Mouse (Mus musculus): ENCODE measurements at regions not wholly inside any gene's neighbourhood (a gene's known extent, or its start where the extent isn't known, plus 50 kb on each side); places are given as distances from the start of the nearest gene placed in this dataset.

DNA sequence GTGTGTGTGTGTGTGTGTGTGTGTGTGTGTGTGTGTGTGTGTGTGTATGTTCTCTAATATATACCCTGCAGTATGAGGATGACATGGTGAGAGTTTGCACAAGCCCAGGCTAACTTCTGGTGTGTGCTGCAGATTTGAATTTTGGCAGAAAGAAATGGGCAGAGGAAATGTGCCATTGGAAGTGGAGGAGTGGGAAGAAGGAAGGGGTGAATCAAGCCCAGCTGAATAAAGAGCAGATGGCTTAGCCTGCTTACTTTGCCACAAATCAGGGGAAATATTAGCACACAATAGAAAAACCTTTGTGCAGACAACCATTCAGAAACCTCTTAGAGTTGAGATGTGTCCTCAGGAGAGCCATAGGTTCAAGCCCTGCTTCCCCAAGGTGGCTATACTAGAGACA is 228.1 kb upstream of the Rgma start:
- H3K27ac ChIP-seq (ENCODE audit: low read depth, low read length): no peak overlapping the region
- no peaks in the 10 kb centered on the region for H3K36me3 ChIP-seq (ENCODE audit: control insufficient read depth, insufficient read depth, low read length)
- no peak overlapping the region for H3K4me3 ChIP-seq (ENCODE audit: low read depth, low read length)
- ATAC-seq (replicated peaks; ENCODE audit: insufficient number of reproducible peaks, low FRiP score, low TSS enrichment): no peak
- no peaks in the 10 kb centered on the region for H3K4me1 ChIP-seq (ENCODE audit: control insufficient read depth, insufficient read depth, low read length)
- no peaks in the 10 kb centered on the region for H3K9me3 ChIP-seq (replicated peaks; ENCODE audit: control insufficient read depth, low read length)
- peaks cover 5% of the 10 kb centered on the region; the same call in 1 of the 2 replicates for H3K27me3 ChIP-seq (ENCODE audit: control insufficient read depth, insufficient read depth, low read length)
- H3K9ac ChIP-seq (ENCODE audit: low read depth, low read length): no peak overlapping the region
- H3K4me2 ChIP-seq: no peak overlapping the region

DNA sequence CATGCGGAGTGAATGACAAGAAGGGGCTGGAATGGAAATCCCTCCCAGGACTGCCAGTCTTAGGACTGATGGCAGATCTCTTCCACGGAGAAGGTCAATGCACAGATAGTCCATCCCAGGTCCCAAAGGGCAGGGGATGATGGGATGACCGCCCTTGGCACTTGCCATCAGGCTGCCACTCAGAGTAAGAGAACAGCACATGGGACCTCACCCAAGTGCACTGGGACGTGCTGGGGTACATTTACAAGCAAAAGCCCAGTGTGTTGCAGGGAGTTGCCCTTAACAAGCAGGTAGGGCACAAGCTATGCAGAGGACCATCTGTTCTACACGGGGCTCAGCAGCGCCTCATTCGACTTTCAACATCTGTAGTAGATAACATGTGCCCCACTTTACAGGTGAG is 224.9 kb upstream of the Rgma start:
- H3K9me3 ChIP-seq (replicated peaks; ENCODE audit: control insufficient read depth, low read length): no peaks in the 10 kb centered on the region
- no peak overlapping the region for H3K4me2 ChIP-seq
- no peaks in the 10 kb centered on the region for H3K4me1 ChIP-seq (ENCODE audit: control insufficient read depth, insufficient read depth, low read length)
- no peaks in the 10 kb centered on the region for H3K36me3 ChIP-seq (ENCODE audit: control insufficient read depth, insufficient read depth, low read length)
- 0 out of 2 replicates have a peak, but pooled peaks cover 5% of the 10 kb centered on the region for H3K27me3 ChIP-seq (ENCODE audit: control insufficient read depth, insufficient read depth, low read length)
- H3K27ac ChIP-seq (ENCODE audit: low read depth, low read length): no peak overlapping the region
- H3K4me3 ChIP-seq (ENCODE audit: low read depth, low read length): no peak overlapping the region
- no peak for ATAC-seq (replicated peaks; ENCODE audit: insufficient number of reproducible peaks, low FRiP score, low TSS enrichment)
- H3K9ac ChIP-seq (ENCODE audit: low read depth, low read length): no peak overlapping the region
- 65% methylated on average over 7 of the region's 7 CpGs for WGBS (ENCODE audit: insufficient replicate concordance)

DNA sequence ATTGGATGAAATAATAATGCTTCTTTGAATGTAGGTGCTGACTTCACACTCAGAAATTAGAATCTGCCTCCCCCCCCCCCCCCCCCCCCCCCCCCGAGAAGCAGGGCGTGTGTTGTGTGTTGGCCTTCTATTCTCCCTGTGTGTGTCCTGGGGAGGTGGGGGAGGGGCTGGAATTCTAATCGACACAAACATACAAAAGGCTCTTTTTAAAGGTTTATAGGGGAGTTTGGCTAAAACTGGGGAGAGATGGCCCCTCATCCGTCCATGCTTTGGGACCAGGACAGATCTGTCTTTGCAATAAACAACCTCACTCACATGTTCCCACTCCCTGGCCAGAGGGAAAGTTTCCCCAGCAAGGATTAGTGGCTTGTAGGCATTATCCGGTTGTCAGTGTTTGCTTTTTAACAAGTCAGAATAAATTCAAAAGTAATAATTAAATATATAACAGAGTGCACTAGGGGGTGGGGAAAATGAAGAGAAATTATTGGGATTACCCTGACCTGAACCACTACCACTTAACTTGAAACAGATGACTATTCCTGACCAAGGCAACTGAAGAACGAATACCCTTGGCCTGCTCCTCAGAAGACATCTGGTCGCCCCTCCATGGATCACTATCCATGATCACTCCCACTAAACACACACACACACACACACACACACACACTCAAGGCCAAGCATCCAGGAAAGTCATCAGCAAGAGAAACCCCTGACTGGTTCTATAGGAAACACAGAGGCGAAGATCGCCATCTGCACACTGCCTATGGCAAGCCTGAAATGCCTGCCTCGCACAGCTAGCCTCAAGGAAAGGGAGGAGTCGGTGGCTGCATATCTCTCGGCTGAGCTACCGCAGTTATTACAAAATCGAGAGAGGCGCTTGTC is 223.5 kb upstream of the Rgma start:
- Histone ChIP-seq H3K9ac (ENCODE audit: low read depth, low read length) (no peak overlapping the region), H3K4me1 (ENCODE audit: control insufficient read depth, insufficient read depth, low read length) (no peaks in the 10 kb centered on the region), H3K27ac (ENCODE audit: low read depth, low read length) (no peak overlapping the region), H3K36me3 (ENCODE audit: control insufficient read depth, insufficient read depth, low read length) (no peaks in the 10 kb centered on the region), H3K4me2 (no peak overlapping the region), H3K27me3 (ENCODE audit: control insufficient read depth, insufficient read depth, low read length) (0 out of 2 replicates have a peak, but pooled peaks cover 5% of the 10 kb centered on the region), H3K9me3 (replicated peaks; ENCODE audit: control insufficient read depth, low read length) (no peaks in the 10 kb centered on the region), H3K4me3 (ENCODE audit: low read depth, low read length) (no peak overlapping the region)
- no peak for ATAC-seq (replicated peaks; ENCODE audit: insufficient number of reproducible peaks, low FRiP score, low TSS enrichment)
- WGBS (ENCODE audit: insufficient replicate concordance): 62% methylated on average over 14 of the region's 15 CpGs

DNA sequence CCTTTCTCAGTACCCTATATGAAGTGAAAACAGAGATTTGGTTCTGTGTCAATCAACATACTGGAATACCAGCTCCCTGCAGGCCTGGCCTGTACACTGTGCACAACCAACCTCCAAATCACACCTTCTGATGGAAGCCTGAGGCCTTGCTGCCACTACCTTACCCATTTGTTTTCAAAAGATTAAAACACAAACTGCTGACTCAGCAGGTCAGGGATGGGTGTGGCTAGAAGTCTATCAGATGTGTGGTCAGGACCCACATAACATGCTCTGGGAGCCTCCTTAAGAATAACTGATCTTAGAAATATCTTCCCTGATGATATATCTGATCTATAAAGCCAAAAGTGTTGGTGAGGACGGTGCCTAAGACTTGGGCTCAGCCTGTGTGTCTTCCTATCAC is 221.6 kb upstream of the Rgma start:
- 79% methylated on average over 1 of the region's 1 CpGs for WGBS (ENCODE audit: insufficient replicate concordance)
- no peaks in the 10 kb centered on the region for H3K36me3 ChIP-seq (ENCODE audit: control insufficient read depth, insufficient read depth, low read length)
- H3K9ac ChIP-seq (ENCODE audit: low read depth, low read length): no peak overlapping the region
- no peak overlapping the region for H3K4me2 ChIP-seq
- no peak overlapping the region for H3K27ac ChIP-seq (ENCODE audit: low read depth, low read length)
- no peaks in the 10 kb centered on the region for H3K4me1 ChIP-seq (ENCODE audit: control insufficient read depth, insufficient read depth, low read length)
- H3K27me3 ChIP-seq (ENCODE audit: control insufficient read depth, insufficient read depth, low read length): 0 out of 2 replicates have a peak, but pooled peaks cover 5% of the 10 kb centered on the region
- no peak for ATAC-seq (replicated peaks; ENCODE audit: insufficient number of reproducible peaks, low FRiP score, low TSS enrichment)
- no peak overlapping the region for H3K4me3 ChIP-seq (ENCODE audit: low read depth, low read length)
- H3K9me3 ChIP-seq (replicated peaks; ENCODE audit: control insufficient read depth, low read length): no peaks in the 10 kb centered on the region

DNA sequence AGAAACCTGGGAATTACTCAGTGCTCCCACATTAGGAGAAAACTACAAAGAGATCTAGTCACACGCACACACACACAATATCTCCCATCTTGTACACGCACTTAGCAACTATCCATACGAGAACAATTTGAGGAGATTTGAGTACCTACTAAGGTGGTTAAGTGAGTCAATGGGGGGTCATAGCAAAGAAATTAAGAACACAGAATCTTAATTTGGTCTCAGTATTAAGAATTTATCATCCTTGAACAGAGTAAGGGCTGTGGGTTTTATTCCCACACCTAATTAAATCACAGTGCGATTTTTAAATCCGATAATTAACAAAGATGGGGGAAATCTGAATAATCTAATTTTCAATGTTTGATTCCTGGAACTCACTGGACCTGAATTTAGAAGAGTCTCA is 216.5 kb upstream of the Rgma start:
- no peak overlapping the region for H3K27ac ChIP-seq (ENCODE audit: low read depth, low read length)
- H3K36me3 ChIP-seq (ENCODE audit: control insufficient read depth, insufficient read depth, low read length): no peaks in the 10 kb centered on the region
- H3K4me1 ChIP-seq (ENCODE audit: control insufficient read depth, insufficient read depth, low read length): no peaks in the 10 kb centered on the region
- H3K9me3 ChIP-seq (replicated peaks; ENCODE audit: control insufficient read depth, low read length): no peaks in the 10 kb centered on the region
- H3K27me3 ChIP-seq (ENCODE audit: control insufficient read depth, insufficient read depth, low read length): no peaks in the 10 kb centered on the region
- no peak overlapping the region for H3K4me2 ChIP-seq
- no peak for ATAC-seq (replicated peaks; ENCODE audit: insufficient number of reproducible peaks, low FRiP score, low TSS enrichment)
- 86% methylated on average over 5 of the region's 5 CpGs for WGBS (ENCODE audit: insufficient replicate concordance)
- H3K9ac ChIP-seq (ENCODE audit: low read depth, low read length): no peak overlapping the region
- H3K4me3 ChIP-seq (ENCODE audit: low read depth, low read length): no peak overlapping the region

DNA sequence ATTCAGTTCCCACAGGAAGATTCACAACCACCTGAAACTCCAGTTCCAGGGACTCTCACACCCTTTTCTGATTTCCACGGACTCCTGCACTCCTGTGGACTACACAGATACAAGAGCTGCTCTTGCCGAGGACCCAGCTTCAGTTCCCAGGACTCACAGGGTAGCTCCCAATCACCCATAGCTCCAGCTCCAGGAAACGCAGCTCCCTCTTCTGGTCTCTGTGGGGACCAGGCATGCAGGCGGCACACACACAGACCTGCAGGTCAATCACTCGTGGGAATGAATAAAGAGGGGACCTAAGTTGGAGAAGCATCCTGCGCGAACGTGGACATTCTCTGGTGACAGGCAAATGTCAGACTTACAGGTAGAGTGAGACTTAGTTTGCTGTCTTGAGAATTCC is 214.3 kb upstream of the Rgma start:
- H3K9me3 ChIP-seq (replicated peaks; ENCODE audit: control insufficient read depth, low read length): no peaks in the 10 kb centered on the region
- no peak overlapping the region for H3K4me3 ChIP-seq (ENCODE audit: low read depth, low read length)
- H3K27me3 ChIP-seq (ENCODE audit: control insufficient read depth, insufficient read depth, low read length): no peaks in the 10 kb centered on the region
- H3K9ac ChIP-seq (ENCODE audit: low read depth, low read length): no peak overlapping the region
- 74% methylated on average over 8 of the region's 8 CpGs for WGBS (ENCODE audit: insufficient replicate concordance)
- no peak for ATAC-seq (replicated peaks; ENCODE audit: insufficient number of reproducible peaks, low FRiP score, low TSS enrichment)
- no peaks in the 10 kb centered on the region for H3K4me1 ChIP-seq (ENCODE audit: control insufficient read depth, insufficient read depth, low read length)
- no peak overlapping the region for H3K27ac ChIP-seq (ENCODE audit: low read depth, low read length)
- H3K4me2 ChIP-seq: no peak overlapping the region
- no peaks in the 10 kb centered on the region for H3K36me3 ChIP-seq (ENCODE audit: control insufficient read depth, insufficient read depth, low read length)

DNA sequence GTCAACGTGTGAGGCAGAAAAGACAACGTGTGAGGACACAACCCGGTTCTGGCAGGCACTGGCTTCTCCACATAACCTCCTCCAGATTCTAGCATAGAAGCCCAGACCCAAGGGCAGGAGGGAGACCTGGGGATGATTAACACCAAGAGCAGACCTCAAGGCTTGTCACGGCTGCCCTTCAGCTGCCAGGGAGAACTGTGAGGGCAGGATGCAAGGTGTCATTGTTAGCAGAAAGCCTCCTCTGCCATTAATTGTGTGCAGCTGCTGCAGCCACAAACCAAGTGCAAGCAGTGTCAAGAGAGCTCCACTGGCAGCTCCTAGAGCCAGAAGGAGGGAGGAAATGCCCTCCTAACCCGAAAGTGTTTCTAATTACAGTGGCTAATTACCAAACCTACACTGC is 211.6 kb upstream of the Rgma start:
- no peak overlapping the region for H3K4me2 ChIP-seq
- H3K4me1 ChIP-seq (ENCODE audit: control insufficient read depth, insufficient read depth, low read length): no peaks in the 10 kb centered on the region
- H3K4me3 ChIP-seq (ENCODE audit: low read depth, low read length): no peak overlapping the region
- H3K9ac ChIP-seq (ENCODE audit: low read depth, low read length): no peak overlapping the region
- no peak overlapping the region for H3K27ac ChIP-seq (ENCODE audit: low read depth, low read length)
- no peaks in the 10 kb centered on the region for H3K27me3 ChIP-seq (ENCODE audit: control insufficient read depth, insufficient read depth, low read length)
- WGBS (ENCODE audit: insufficient replicate concordance): 54% methylated on average over 5 of the region's 5 CpGs
- no peak for ATAC-seq (replicated peaks; ENCODE audit: insufficient number of reproducible peaks, low FRiP score, low TSS enrichment)
- H3K9me3 ChIP-seq (replicated peaks; ENCODE audit: control insufficient read depth, low read length): no peaks in the 10 kb centered on the region
- no peaks in the 10 kb centered on the region for H3K36me3 ChIP-seq (ENCODE audit: control insufficient read depth, insufficient read depth, low read length)

DNA sequence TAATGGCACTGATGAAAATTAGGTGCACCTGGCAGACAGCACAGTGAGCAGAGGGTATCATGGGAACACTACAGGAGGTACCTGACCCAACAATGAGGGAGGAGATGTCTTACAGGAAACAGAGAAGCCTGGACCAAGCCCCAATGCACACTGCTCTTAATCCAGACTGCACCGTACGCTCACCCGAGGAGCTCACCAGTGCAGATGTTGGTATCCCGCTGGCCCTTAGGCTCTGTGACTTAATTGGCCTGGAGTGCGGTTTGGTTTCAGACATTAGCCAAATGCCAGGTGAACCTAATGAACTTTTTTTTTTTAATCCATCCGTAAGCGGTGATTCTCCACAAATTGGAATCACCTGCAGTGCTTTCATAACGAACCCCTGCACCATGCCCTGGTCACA is 209.8 kb upstream of the Rgma start:
- no peaks in the 10 kb centered on the region for H3K9me3 ChIP-seq (replicated peaks; ENCODE audit: control insufficient read depth, low read length)
- H3K4me3 ChIP-seq (ENCODE audit: low read depth, low read length): no peak overlapping the region
- no peaks in the 10 kb centered on the region for H3K4me1 ChIP-seq (ENCODE audit: control insufficient read depth, insufficient read depth, low read length)
- no peak for ATAC-seq (replicated peaks; ENCODE audit: insufficient number of reproducible peaks, low FRiP score, low TSS enrichment)
- H3K36me3 ChIP-seq (ENCODE audit: control insufficient read depth, insufficient read depth, low read length): no peaks in the 10 kb centered on the region
- H3K27ac ChIP-seq (ENCODE audit: low read depth, low read length): no peak overlapping the region
- H3K27me3 ChIP-seq (ENCODE audit: control insufficient read depth, insufficient read depth, low read length): no peaks in the 10 kb centered on the region
- H3K4me2 ChIP-seq: no peak overlapping the region
- H3K9ac ChIP-seq (ENCODE audit: low read depth, low read length): no peak overlapping the region
- 83% methylated on average over 8 of the region's 8 CpGs for WGBS (ENCODE audit: insufficient replicate concordance)

DNA sequence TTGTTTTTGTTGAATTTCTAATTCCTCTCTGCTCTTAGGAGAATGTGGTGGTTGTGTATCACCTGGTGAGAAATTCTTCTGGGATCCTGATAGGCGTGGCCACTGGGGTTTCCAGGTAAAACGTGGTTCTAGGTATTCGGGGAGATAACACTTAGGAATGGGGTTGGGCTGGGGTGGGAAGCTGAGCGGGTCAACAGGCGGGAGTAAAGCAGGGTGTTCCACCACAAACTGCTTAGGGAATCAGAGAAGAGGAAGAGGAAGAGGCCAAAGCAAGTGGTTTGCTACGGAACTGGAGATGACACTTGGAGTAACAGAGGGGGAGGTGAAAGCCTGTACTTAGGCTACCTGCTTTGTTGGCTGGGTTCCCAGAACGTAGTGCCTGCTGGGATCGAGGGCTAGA is 205.9 kb upstream of the Rgma start:
- Histone ChIP-seq H3K4me1 (ENCODE audit: control insufficient read depth, insufficient read depth, low read length) (no peaks in the 10 kb centered on the region), H3K4me2 (no peak overlapping the region), H3K9ac (ENCODE audit: low read depth, low read length) (no peak overlapping the region), H3K4me3 (ENCODE audit: low read depth, low read length) (no peak overlapping the region), H3K36me3 (ENCODE audit: control insufficient read depth, insufficient read depth, low read length) (no peaks in the 10 kb centered on the region), H3K27me3 (ENCODE audit: control insufficient read depth, insufficient read depth, low read length) (no peaks in the 10 kb centered on the region), H3K9me3 (replicated peaks; ENCODE audit: control insufficient read depth, low read length) (peaks cover 4% of the 10 kb centered on the region; the same call in 1 of the 2 replicates), H3K27ac (ENCODE audit: low read depth, low read length) (no peak overlapping the region)
- no peak for ATAC-seq (replicated peaks; ENCODE audit: insufficient number of reproducible peaks, low FRiP score, low TSS enrichment)
- WGBS (ENCODE audit: insufficient replicate concordance): 67% methylated on average over 8 of the region's 8 CpGs
